Mouse (Mus musculus) frontal cortex, adult (tissue): Measurements from ENCODE around the gene Cpn1.

Experiments
- ATAC-seq: cut with Nextera tagmentation; 2 replicates; pipeline ENCODE4 v1.9.2; 2017; ENCODE audit warnings: mild to moderate bottlenecking, moderate library complexity, mixed read lengths; ENCODE audit not compliant: low TSS enrichment

The Cpn1 gene

DNA sequence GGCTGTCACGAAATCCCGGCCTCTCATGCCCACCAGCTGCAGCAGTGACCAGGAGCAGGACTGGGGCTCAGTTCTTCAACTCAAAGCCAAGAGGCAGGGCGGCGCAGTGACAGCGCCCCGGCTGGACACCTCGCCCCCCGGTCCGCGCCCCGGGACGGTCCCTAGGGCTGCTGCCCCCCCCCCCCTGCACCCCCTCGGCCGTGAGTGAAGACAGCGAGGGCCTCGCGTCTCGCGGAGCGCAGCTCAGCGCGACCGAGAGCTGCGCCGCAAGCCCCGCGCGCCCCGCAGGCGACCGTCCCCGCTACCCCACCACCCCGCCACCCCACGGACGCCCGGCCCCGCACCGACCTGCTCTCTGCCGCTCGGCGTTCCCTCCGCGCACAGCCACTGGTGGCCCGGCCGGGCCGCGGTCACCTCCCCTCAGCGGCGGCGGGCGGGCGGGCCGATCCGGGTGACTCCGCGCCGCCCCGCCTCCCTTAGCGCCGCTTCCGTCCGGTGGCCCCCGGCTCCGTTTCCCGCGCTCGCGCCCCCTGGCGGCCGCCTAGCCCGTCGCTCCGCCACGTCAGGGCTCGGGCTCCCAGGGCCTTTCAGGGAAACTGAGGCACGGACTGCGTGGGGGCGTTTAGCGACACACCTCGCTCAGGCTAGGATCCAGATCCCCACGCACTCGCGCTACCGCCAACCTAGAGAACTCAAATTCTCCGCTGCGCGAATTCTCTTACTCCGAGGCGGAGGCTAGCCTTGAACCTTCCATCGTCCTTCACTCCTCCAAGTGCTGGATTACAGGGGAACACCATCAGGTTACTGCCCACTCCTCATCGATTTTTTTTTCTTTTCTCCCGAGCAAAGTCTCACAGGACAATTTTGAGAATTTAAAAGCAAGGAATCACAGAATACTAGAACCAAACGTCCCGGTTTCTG, 46.3 kb downstream of the Cpn1 start, which contains the start of gene Dnmbp:
Gene Dnmbp (minus strand): TSS at position 423 of the 921 bp plus-strand sequence.
- peak; percentile 86 for ATAC-seq

DNA sequence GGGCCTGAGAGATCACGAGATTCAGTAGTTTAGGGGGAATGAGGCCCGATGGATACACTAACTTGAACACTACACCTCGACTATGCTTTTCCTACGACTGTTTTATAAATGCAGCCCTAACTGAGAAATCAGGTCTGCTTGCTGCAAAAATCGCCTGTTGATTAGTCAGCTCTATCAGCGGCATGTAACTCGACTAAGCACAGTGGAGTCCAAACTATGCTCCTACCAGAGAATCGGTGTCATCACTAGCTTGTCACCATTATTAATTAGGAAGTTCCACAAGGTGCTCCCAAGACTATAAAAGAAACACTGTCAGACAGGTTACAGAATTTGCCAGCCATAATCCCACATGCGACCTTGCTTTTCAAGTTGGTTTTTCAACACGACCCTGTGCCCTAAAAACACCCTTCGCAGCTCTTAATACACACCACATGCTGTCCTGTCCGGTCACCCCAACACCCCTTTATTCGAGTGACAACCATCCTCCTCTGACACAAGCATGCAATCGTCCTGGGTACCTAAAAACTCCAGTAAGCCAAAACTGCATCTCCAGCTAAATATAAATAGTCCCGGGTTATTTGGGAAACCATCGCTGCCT, 47.1 kb downstream of the Cpn1 start:
- no peak for ATAC-seq

DNA sequence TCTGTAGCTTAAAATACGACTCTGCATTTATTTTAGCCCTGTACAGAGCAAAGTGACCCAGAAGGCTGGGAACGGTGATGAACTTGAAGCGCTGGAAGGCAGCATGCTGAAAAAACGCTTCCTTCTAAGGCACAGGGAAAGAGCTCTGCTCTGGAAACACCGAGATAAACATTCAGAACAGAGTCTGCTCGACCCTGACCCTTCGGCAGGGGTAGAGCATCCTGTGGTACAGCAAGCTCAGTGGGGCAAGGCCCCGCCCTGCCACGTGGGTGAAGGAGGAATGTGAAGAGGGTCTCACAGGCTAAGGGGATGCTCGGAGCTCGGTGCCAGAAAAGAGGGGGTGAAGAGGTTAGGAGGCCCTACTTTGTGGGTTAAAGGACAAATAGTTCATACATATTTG, 48.0 kb downstream of the Cpn1 start:
- ATAC-seq = no peak

DNA sequence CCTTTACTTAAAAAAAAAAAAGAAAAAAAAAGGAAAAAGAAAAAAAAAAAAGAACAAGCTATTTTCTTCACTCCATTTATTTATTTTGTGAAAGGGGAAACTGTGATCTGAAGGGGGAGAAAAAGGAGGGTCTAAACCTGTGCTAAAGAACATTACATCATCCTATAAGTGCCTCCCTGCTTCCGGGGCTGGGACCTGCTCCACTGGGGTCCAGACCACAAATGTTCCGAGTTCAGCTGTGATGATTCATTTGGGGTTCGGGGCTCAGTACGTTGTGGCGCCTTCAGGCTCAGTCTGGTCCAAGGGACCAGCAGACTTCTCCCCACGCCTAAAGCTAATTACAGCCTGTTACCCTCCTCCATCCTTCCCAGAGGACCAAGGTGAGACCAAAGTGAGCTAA, 55.4 kb downstream of the Cpn1 start:
- ATAC-seq = no peak

DNA sequence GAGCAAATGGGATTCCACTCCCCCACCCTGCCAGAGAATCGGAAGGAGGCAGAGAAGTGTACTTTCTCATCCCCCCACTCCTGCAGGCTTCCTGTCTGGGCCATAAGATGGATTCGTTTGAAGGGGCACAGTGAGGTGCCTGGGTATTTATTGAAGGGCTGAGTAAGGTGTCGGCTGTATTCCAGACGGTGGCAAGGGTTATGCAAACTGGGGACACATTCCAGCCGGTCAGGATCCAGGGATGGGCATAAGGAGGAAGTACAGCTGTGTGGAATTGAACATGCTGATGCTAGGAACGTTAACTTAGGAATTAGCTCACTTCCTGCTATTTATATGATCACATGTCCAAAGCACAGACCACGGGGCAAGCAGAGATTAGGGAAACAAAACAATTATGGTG, 56.0 kb downstream of the Cpn1 start:
- no peak for ATAC-seq

DNA sequence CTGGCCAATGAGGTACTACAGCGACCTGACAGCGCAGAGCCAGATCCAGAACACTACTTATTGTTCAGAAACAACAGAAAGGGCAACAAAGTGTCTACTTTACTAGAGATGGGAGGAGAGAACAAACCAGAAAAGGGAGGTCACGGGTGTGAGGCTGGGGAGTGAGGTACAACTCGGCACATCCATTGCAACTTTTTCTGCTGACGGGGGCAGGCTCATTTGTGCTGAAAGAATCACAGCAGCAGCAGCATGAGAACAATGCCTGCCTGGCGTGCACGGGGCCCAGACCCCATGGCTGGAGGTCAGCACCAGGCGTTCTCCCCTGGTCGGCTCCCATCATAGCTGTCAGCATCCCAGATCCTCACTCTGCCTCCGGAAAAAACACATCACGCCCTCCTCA, 56.5 kb downstream of the Cpn1 start:
- ATAC-seq = no peak

DNA sequence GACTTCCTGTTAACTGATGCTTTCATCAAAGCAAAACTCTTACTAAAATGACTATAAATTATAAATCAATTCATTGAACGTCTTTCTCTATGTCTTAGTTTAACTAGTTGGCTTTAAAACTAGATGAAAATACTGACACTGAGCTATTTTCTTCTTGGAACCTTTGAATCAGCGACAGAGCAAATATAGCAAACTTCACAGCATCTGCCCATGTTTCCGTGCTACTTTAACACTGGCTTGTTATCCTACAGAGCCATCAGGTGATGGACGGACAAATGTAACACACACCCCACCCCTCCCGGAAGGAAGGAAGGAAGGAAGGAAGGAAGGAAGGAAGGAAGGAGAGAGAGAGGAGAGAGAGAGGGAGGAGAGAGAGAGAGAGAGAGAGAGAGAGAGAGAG, 58.4 kb downstream of the Cpn1 start:
- peak; percentile 61 for ATAC-seq

DNA sequence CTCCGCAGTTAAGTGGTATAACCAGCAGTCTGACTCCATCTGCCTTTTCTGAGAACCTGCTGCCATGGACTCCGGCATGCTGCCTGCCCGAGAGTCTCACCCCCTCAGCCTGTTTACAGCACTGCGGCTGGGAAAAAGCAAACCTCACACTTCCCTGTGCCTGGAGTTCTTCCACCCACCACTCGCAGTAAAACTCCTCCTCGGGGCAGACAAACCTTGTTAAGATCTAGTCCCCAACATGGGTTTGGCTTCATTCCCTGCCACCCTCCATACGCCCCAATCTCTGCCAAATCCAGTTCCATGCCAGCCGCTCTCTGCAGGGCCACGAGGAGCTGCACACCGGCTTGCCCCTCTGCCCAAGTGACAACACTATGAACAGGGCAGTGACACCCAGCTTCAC, 59.3 kb downstream of the Cpn1 start:
- peak; percentile 84 for ATAC-seq

DNA sequence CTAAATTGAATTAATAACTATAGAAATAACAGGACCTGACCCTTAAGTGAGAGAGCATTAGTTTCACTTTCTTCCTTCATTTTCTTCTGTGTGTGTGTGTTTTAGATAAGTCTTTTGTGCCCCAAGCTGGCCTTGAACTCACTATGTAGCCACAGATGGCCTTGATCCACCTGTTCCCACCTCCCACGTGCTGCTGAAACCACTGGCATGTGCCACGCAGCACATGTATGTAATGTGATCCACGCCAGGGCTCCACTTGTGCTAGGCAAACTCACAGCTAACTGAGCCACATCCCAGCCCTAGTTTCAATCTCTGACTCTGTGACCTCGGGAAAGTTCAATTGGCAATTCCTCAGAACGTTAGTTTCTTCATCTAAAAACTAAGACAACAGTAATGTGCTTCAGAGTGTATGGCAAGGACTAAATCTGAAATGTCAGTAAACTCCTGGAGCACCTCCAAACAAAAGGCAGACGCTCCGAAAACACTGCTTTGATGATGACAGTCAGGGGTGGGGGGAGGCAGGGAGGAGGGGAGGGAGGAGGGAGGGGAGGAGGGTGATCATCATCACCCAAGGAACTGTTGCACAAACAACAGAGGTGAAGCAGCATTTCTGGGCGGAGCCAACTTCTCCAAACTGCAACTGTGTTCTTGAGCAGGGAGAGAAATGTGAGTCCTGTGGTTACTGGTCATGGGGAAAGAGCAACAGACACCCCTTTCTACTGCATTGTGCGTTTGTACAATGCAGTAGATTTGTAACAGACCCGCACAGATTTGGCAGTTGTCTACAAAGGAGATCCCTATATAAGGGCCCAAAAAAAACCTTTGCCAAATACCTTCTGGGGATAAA, 60.0 kb downstream of the Cpn1 start:
- 0 out of 2 replicates have a peak, but pooled peaks have one; percentile 1 for ATAC-seq

DNA sequence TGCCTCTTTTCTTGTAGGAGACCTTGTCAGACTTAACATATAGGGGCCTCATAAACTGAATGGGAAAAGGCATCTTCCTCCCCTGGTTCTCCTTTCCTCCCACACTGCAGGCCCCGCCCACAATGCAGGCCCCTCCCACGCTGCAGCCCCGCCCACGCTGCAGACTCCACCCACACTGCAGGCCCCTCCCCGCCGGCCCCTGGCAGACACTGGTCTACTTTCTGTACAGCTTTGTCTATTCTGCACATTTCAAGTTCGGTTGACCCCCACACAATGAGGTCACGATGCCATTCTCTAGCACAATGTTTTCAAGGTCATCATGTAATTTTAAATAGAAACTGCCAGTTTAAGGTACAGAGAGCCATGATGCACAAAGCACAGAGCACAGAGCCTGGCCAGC, 62.0 kb downstream of the Cpn1 start:
- no peak for ATAC-seq

DNA sequence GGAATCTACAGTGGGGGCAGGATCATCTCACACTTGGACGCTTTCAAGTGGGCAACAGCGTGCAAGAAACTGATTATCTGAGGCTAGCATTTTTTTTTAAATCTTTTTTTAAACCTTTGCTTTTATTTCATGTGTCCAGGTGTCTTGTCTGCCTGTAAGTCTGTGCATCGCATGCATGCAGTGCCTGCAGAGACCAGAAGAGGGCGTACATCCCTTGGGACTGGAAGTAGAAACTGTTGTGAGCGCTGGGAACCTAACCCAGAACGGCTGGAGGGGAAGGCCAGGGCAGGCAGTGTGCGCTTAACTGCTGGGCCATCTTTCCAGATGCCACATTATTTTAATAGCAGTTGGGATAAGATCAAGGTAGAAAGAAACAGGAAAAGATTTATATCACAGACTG, 63.4 kb downstream of the Cpn1 start:
- no peak for ATAC-seq

DNA sequence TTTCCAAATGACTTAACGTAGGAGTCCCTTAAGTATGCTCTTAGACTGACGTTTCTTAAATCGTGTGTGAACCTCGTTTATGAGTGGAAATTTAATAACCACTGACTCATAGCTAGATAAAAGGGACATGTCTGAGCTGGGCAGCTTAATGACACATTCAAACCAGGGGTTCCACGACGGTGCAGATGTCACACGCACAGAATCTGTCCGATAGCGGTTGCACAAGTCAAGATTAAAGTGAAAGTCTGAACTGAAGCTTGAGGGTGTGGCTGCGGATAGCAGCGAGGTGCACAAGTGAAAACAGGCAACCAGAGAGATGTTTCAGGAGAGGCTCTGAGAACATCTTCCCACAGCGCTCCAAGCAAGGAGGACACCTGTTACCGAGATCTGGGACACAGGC, 64.9 kb downstream of the Cpn1 start:
- no peak for ATAC-seq

DNA sequence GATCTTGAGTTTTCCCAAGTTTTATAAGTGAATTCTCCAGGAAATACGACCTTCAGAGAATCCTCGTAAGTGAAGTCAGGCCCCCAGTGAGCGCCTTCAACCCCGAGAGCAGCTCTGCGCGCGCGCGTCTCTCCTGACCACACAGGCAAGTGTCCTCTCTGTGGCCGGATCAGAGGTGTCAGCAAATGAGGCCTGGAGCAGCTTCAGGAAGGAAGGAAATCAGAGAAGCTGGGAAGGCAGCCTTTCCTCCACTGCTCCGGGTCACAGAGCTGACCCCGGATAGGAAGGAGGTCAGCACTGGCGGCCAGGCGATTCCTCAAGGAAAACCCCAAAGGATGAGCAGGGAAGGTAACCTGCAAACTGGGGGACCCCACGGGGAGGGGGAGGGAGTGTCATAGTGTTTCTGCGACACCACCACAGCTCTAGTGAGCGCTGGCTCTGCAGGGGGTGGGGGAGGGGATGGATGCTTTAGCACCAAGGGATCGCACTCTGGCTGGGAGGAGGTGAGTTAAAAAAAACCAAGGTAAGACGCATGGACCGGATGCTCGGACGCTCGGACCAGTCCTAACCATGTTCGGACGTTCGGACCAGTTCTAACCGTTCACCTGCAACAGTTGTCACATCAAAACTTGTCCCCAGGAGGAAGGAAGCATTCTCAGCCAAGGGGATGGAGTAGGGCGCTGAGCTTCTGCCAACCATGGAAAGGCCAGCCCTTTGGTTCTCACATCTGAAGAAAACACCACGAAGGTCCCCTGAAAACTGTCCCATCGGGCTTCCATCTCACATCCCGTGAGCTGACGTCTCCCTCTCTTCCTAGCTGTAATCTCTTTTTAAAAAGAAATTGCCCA, 65.7 kb downstream of the Cpn1 start:
- no peak for ATAC-seq

DNA sequence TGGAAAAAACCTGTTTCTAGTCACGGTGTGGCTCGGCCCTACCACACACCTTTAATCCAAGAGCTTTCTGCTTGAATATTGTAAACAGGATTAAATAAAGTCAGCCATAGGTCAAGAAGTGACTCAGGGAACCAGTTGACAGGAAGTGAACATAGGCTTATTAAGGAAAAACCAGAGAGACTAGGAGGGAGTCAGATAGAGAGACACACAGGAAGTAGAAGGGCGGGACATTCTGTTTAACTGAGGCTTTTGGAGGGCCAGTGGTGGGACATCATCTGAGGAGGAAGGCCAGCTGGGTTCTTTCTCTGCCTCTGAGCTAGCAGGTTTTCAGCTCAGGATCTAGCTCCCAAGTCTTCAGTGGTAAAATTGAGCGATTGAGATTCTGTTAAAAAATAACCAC, 66.5 kb downstream of the Cpn1 start:
- no peak for ATAC-seq

DNA sequence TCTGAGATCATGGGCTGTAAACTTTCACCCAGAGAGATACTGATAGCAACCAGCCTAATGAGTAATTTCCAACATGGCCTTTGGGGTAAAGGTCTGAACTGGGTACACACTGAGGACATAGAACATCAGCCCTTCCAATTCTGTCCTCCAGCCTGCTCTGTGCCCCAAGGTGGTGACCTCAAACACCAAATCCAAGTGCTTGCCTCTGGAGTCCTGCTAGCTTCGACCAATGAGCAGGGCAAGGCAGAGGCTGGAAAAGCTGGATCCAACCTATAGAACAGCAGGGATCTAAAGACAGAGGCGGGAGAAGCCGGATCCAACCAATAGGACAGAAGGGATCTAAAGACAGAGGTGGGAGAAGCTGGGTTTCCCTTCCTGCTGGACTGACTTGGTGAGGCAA, 67.5 kb downstream of the Cpn1 start:
- no peak for ATAC-seq

DNA sequence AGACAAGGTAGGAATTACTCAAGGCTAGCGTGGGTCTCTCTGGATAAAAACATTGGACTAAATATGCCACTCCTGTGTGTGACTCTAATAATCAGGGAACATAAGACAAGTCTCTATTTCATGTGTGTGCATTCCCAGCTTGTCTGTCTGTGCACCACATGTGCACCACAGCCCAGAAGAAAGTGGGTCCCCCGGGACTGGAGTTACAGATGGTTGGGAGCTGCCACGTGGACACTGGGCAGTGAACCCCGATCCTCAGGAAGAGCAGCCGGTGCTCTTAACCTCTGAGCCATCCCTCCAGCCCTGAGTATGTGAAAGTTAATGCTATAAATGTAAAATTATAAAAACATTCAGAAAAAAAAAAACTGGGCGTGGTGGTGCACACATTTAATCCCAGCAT, 68.6 kb downstream of the Cpn1 start:
- no peak for ATAC-seq

DNA sequence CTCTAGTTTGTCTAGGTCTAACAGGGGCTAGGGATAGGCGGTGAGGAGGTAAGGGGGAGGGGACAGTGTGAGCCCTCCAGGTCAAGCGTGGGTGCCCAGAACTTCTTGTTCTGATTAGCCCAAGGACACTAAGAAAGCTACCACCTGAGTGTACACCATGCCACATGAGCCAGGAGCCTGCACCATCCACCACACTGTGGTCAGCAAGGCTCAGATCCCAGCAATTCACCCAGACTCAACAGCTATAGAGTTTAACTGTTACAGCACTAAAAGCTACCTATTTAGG, 69.0 kb downstream of the Cpn1 start:
- ATAC-seq = no peak

DNA sequence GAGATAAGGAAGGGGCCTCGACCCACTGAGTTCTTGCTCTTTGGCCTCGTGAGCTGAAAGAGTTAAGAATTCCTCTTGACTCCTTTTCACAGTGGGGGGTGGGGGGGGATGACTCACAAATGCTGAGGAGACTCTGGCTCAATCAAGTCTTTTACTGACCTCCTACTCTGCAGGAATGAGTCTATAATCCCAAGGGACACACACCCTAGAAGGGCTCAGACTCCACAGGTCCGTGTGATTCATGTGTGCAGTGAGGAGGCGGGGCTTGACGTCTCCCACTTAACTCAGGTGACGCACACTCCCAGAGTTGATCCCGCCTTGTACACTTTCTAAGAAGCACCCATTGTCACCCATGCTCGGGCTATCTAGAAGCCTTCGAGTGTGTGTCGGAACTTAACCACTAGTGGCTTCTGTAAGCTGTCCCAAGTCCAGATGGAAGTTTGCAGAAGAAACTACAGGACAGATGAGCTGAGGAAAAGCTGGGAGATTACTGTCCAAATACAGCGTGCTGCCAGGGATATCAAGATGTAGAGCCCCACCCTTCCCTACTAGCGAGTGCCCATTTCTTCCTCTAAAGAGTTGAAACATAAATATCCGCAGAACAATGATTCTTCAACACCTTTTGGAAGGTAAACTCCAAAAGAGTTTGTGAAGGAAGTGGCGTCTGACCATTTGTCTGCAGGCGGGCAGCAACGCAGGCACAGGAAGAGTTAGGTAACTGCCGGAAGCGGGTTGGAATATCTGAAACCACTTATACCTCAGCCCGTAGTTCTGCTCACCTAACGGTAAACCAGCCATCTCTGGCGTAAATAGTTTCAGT, 69.6 kb downstream of the Cpn1 start:
- ATAC-seq = no peak

DNA sequence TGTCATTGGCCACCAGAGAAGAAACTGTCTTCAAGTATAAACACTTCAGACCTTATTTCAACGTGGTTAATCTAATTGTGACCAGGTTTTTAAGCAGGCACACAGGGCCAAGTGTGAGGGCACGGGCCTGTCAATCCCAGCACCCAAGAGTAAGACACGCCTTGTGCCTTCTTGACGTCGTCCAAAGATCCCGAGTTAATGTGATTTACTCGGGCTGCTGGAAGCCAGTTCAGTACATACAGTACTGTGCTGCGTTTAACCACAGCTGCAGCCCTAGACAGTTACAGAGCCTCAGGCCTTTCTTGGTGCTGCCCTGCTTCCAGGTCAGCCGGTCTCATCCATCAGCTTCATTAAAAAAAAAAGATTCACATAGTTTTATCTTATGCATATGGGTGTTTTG, 70.9 kb downstream of the Cpn1 start:
- ATAC-seq = no peak

DNA sequence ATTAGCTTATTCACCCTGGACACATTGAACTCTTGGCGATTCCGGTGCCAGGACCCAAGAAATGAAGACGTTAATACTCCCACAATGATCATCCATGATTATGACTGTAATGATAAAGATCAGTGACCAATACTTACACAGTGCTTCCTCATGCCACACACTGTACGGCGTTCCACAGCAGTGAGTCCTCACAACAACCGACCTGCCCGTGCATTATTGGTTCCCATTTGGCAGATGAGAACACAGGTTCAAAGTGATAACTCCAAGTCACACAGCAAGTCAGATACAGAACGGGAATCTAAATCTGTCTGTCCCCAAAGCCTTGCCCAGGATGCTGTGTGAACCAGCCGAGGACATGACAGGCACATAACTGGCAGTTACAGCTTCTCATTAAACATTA, 71.4 kb downstream of the Cpn1 start:
- no peak for ATAC-seq
